Mouse (Mus musculus): ENCODE measurements around the gene Zfyve26.

GRCm38 (mm10) chr12:79197105-79197504 is 99.0 kb downstream of the Zfyve26 start:
- no peak for TF ChIP-seq POLR2A (IDR thresholded peaks at IDR 0.05; ENCODE audit: insufficient read depth, low read depth, low read length)
- TF ChIP-seq CTCF (IDR thresholded peaks at IDR 0.05; ENCODE audit: insufficient read depth, low read depth, low read length), result no peak
